Mouse (Mus musculus): ENCODE measurements at regions not wholly inside any gene's neighbourhood (a gene's known extent, or its start where the extent isn't known, plus 50 kb on each side); places are given as distances from the start of the nearest gene placed in this dataset.

GRCm38 (mm10) chr2:138072165-138072728 is 184.1 kb upstream of the Btbd3 start:
- Histone ChIP-seq H3K36me3 (ENCODE audit: control insufficient read depth, insufficient read depth, low read length) (no peaks in the 10 kb centered on the region), H3K27ac (ENCODE audit: control insufficient read depth, insufficient read depth, low read depth, low read length) (no peak overlapping the region)
- no peak for TF ChIP-seq CTCF (IDR thresholded peaks at IDR 0.05; ENCODE audit: control insufficient read depth, insufficient read depth, insufficient replicate concordance, low read depth, low read length)
- no peak for TF ChIP-seq POLR2A (IDR thresholded peaks at IDR 0.05; ENCODE audit: control insufficient read depth, low read depth, low read length)

GRCm38 (mm10) chr2:138053081-138053480 is 203.3 kb upstream of the Btbd3 start:
- Histone ChIP-seq H3K4me3 (ENCODE audit: control insufficient read depth, low read depth, low read length) (no peak overlapping the region), H3K27me3 (ENCODE audit: control insufficient read depth, insufficient read depth, low read length) (no peaks in the 10 kb centered on the region), H3K4me1 (ENCODE audit: control insufficient read depth, insufficient read depth, low read length) (no peaks in the 10 kb centered on the region), H3K36me3 (ENCODE audit: control insufficient read depth, insufficient read depth, low read length) (no peaks in the 10 kb centered on the region), H3K27ac (ENCODE audit: control insufficient read depth, insufficient read depth, low read depth, low read length) (no peak overlapping the region)
- TF ChIP-seq POLR2A (IDR thresholded peaks at IDR 0.05; ENCODE audit: control insufficient read depth, low read depth, low read length) (no peak), CTCF (IDR thresholded peaks at IDR 0.05; ENCODE audit: control insufficient read depth, insufficient read depth, insufficient replicate concordance, low read depth, low read length) (no peak)

More at GRCm38 (mm10) chr2:138072165-138072728, 184.1 kb upstream of the Btbd3 start:
- Histone ChIP-seq H3K27me3 (ENCODE audit: control insufficient read depth, insufficient read depth, low read length) (no peaks in the 10 kb centered on the region), H3K4me1 (ENCODE audit: control insufficient read depth, insufficient read depth, low read length) (no peaks in the 10 kb centered on the region), H3K4me3 (ENCODE audit: control insufficient read depth, low read depth, low read length) (no peak overlapping the region)

- Histone ChIP-seq H3K27ac (ENCODE audit: control insufficient read depth, insufficient read depth, low read depth, low read length) (no peak overlapping the region), H3K27me3 (ENCODE audit: control insufficient read depth, insufficient read depth, low read length) (no peaks in the 10 kb centered on the region), H3K36me3 (ENCODE audit: control insufficient read depth, insufficient read depth, low read length) (no peaks in the 10 kb centered on the region), H3K4me1 (ENCODE audit: control insufficient read depth, insufficient read depth, low read length) (peaks cover 3% of the 10 kb centered on the region; the same call in 1 of the 2 replicates), H3K4me3 (ENCODE audit: control insufficient read depth, low read depth, low read length) (no peak overlapping the region)
- TF ChIP-seq CTCF (IDR thresholded peaks at IDR 0.05; ENCODE audit: control insufficient read depth, insufficient read depth, insufficient replicate concordance, low read depth, low read length) = no peak
- TF ChIP-seq POLR2A (IDR thresholded peaks at IDR 0.05; ENCODE audit: control insufficient read depth, low read depth, low read length) = no peak
Measured at GRCm38 (mm10) chr2:138048341-138048740, 208.0 kb upstream of the Btbd3 start.

DNA sequence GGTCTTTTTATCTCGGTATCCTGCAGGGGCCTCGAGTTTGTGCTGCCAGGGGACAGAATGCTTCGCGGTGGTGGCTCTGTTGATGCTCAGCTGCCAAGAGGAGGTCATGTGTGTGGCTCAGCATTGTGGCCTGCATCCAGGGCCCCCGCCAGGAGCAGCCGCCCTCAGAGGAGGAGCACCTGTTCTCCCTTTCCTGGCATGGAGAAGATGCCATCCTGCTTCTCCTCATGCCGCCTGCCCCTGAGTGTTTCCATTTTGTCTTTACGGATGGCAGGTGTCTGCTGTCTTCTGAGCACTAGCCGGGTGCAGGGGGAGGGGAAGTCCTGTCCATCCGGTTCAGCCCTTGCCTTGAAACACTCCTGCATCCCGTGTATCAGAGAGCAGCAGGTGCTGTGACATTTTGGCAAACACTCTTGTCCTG is 208.6 kb upstream of the Btbd3 start:
- no peak overlapping the region for H3K27ac ChIP-seq (ENCODE audit: control insufficient read depth, insufficient read depth, low read depth, low read length)
- TF ChIP-seq CTCF (IDR thresholded peaks at IDR 0.05; ENCODE audit: control insufficient read depth, insufficient read depth, insufficient replicate concordance, low read depth, low read length) (no peak), POLR2A (IDR thresholded peaks at IDR 0.05; ENCODE audit: control insufficient read depth, low read depth, low read length) (no peak)
- no peak overlapping the region for H3K4me3 ChIP-seq (ENCODE audit: control insufficient read depth, low read depth, low read length)
- no peaks in the 10 kb centered on the region for H3K27me3 ChIP-seq (ENCODE audit: control insufficient read depth, insufficient read depth, low read length)
- H3K36me3 ChIP-seq (ENCODE audit: control insufficient read depth, insufficient read depth, low read length) = no peaks in the 10 kb centered on the region
- peaks cover 3% of the 10 kb centered on the region; the same call in 1 of the 2 replicates for H3K4me1 ChIP-seq (ENCODE audit: control insufficient read depth, insufficient read depth, low read length)

DNA sequence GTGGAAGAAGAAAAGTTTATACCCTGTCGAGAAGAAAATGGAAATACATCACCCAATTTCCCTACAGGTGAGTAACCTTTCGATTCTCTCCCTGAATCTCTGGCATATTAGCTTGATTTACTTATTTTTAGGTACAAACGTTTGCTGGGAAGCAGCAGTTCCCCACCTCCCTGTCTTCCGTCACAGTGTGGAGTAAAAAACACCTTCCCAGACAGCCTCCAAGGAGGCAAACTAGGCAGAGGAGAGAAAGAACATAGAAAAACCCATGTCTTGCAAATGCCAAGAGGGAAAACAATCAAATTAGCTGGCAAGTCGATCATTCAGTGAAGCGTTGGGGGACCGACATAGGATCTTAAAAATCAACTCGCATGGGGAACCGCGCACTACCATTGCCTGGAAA is 209.0 kb upstream of the Btbd3 start:
- Histone ChIP-seq H3K27me3 (ENCODE audit: control insufficient read depth, insufficient read depth, low read length) (no peaks in the 10 kb centered on the region), H3K4me3 (ENCODE audit: control insufficient read depth, low read depth, low read length) (no peak overlapping the region), H3K36me3 (ENCODE audit: control insufficient read depth, insufficient read depth, low read length) (no peaks in the 10 kb centered on the region), H3K4me1 (ENCODE audit: control insufficient read depth, insufficient read depth, low read length) (peaks cover 3% of the 10 kb centered on the region; the same call in 1 of the 2 replicates), H3K27ac (ENCODE audit: control insufficient read depth, insufficient read depth, low read depth, low read length) (no peak overlapping the region)
- TF ChIP-seq CTCF (IDR thresholded peaks at IDR 0.05; ENCODE audit: control insufficient read depth, insufficient read depth, insufficient replicate concordance, low read depth, low read length) (no peak), POLR2A (IDR thresholded peaks at IDR 0.05; ENCODE audit: control insufficient read depth, low read depth, low read length) (no peak)

DNA sequence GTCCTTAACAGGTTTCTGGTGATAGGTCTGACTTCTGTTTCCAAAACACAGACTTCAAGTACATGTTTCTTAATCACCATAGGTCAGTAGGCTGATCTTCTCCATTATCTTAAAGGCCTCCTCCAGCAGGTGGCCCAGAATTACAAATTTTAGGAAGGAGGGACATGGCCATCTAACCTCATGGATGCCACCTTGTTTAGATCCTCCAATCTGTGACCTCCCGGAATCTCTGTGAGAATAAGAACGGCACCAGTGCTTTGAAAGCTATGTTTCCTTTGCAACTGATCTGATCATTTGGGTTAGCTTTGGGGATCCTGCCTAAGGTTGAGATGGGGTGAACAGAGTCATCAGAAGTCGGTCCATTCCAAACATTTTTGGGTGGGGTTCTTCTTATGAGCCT is 209.4 kb upstream of the Btbd3 start:
- TF ChIP-seq CTCF (IDR thresholded peaks at IDR 0.05; ENCODE audit: control insufficient read depth, insufficient read depth, insufficient replicate concordance, low read depth, low read length) (no peak), POLR2A (IDR thresholded peaks at IDR 0.05; ENCODE audit: control insufficient read depth, low read depth, low read length) (no peak)
- peaks cover 3% of the 10 kb centered on the region; the same call in 1 of the 2 replicates for H3K4me1 ChIP-seq (ENCODE audit: control insufficient read depth, insufficient read depth, low read length)
- no peaks in the 10 kb centered on the region for H3K36me3 ChIP-seq (ENCODE audit: control insufficient read depth, insufficient read depth, low read length)
- H3K27ac ChIP-seq (ENCODE audit: control insufficient read depth, insufficient read depth, low read depth, low read length) = no peak overlapping the region
- H3K4me3 ChIP-seq (ENCODE audit: control insufficient read depth, low read depth, low read length) = no peak overlapping the region
- H3K27me3 ChIP-seq (ENCODE audit: control insufficient read depth, insufficient read depth, low read length) = no peaks in the 10 kb centered on the region

GRCm38 (mm10) chr2:138045933-138046642 is 210.3 kb upstream of the Btbd3 start:
- H3K27me3 ChIP-seq (ENCODE audit: control insufficient read depth, insufficient read depth, low read length) = no peaks in the 10 kb centered on the region
- peaks cover 3% of the 10 kb centered on the region; the same call in 1 of the 2 replicates for H3K4me1 ChIP-seq (ENCODE audit: control insufficient read depth, insufficient read depth, low read length)
- no peak overlapping the region for H3K27ac ChIP-seq (ENCODE audit: control insufficient read depth, insufficient read depth, low read depth, low read length)
- H3K4me3 ChIP-seq (ENCODE audit: control insufficient read depth, low read depth, low read length) = no peak overlapping the region
- TF ChIP-seq CTCF (IDR thresholded peaks at IDR 0.05; ENCODE audit: control insufficient read depth, insufficient read depth, insufficient replicate concordance, low read depth, low read length) (no peak), POLR2A (IDR thresholded peaks at IDR 0.05; ENCODE audit: control insufficient read depth, low read depth, low read length) (no peak)
- H3K36me3 ChIP-seq (ENCODE audit: control insufficient read depth, insufficient read depth, low read length) = no peaks in the 10 kb centered on the region
